Mouse (Mus musculus): ENCODE measurements around the gene Zmat3. TPM values are rescaled to one million over a fixed set of nuclear protein-coding genes. Genes with fewer than 3 reads are reported as not detected.

The Zmat3 gene
- total RNA-seq, 2 experiments from 2014 or later = 19.1 to 22.3 TPM

DNA sequence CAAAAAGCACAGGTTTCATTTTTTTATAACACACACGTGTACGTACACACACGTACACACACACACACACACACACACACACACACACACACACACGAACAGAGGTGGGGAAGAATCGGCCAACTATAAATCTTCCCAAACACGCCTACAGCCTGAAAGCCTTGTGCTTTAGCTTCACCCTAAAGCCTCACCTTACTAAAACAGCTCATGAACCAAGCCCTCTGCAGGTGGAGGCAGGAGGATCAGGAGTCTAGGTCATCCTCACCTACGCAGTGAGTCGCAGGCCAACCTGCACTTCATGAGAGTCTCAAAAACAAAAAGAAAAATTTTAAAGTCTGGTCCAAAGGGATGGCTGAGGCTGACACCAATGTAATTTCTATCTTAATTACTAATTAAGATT is 6.7 kb upstream of the Zmat3 start:
- no peak for DNase-seq

DNA sequence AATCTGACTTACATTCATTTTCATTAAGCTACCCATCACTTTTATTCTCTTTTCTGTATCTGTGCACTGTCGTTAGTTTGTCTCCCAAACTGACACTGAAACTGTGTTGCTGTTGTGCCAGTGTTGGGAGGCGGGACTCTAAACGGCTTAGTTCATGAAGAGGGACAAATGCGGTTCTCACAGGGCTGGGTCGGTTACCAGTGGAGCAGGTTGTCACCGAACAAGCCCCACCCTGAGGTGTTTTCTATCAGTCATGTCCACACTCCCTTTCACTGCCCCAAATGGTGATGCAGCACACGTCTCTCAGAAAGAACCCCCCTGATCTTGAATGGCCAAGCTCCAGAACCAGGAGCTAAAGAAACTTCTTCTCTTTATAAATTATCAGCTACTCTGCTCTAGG is 6.1 kb upstream of the Zmat3 start:
- DNase-seq = no peak

DNA sequence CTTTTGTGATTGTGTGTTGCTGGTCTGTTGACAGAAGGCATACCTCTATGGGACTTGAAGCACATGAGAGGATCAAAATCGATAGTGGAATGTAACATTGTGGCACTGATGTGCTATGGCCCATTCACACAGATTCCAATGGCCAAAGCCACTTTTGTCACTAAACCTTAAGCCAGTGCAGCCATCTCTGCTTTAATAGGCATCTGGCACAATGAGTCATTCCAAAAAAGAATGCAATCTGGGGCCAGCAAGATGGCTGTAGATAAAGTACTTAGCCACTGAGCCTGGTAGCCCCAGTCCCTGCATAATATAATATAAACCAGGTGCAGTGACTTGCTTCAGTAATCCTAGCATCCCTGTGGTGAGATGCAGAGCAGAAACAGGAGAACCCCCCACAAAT is 1.7 kb upstream of the Zmat3 start:
- DNase-seq = no peak

DNA sequence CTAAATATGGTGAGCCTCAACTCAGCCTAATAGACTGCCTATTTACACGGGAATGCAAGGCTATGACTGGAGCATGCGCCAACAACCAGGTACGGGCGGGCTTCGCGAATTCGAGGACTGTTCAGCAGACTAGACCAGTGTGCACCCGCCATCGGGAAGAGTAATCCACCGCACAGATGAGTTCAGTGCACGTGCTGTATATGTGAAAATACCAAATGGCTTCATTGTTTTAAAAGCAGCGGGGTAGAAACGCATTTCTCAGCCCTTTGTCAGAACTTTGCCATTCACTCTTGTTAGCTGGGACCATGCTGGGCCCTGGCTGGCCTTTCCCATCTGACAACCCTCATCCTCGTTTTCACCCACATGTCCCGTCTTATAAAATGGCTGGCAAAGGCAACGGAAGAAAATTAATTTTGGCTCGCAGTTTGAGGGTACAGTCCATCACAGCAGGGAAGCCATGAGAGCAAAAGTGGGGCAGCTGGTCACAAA is 476 bp upstream of the Zmat3 start:
- DNase-seq = no peak

DNA sequence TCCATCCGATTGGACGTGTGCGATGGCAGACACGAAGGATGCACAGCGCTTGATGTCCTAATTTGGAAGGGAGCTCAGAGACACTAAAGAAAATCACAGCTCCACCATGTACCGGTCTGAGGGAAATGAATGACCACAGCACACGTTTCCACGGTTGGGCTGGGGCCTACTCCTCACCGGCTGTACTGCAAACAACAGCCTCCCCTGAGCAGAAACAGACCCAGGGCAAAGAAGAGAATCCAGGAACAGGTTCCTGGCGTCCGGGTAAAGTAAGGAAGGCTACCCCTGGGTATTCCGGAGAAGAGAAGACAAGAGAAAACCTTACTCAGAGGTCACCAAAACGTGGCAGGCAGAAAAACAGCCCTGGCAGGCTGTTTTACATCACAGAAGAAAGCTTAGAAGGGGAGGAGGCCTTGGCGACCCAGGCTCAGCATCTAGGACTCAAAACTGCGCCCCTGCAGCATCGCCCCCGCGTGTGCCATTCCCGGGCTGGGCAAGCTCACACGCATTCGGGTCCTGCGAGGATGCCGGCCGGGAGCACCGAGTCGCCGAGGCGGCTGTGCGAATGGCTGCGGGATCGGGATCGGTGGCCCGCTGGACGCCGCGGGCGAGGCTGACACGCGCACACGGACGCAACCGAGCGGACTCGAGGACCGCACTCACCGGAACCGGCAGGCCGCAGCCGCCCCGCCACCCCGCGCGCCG is 821 bp downstream of the Zmat3 start:
- peak in 1 of 2 experiments; percentile 6 for DNase-seq

DNA sequence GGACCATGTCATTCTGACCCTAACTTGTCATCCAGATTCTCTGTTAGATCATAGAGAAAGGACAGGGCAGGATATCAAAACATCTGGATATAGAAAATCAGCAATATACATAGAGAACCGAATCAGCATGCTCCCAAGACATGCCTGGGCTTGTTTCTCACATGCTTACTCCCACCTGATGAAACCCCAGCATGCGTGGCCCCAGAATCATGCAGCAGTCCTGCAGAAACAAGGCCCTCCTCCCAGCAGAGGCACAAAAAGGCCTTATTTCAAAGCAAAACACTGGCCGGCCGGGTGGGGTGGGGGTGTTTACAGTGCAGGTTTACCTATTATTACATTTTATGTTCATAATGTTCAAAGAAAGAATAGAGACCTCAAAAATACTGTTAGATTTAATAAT is 1.6 kb downstream of the Zmat3 start:
- no peak for DNase-seq

DNA sequence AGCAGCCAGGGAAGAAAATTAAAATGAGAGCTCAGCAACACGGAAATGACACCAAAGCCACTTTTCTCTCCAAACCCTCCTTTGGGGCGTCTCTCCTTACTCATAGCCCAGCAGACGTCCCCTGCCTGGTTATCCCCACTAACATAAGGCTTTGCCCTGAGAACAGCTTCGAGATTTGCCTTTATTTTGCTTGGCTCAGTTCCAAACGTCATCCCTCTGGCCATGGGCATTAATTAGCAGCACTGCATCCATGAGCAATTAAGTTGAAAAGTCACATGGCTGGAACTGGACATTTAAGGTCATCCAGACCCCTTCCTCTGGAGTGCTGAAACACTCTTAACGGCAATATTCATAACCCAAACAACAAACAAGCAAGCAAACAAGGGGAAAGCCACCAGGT is 4.6 kb downstream of the Zmat3 start:
- DNase-seq = no peak

DNA sequence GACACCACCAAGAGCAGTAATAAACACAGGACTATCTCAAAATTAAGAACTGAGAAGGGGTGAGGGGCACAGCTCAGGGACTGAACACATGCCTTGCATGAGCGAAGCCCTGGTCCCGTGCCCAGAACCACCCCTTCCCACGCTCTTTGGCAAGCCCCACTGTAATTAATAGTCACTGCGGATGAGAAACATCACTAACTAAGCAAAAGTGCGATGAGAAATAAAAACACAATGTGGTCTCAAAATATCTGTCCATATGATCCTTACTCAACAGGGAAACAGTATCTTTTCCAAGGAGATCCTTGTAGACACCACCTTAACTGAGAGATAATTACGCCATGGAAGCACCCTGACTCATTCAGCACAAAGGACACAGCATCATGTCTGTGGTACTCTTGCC is 17.9 kb downstream of the Zmat3 start:
- no peak for DNase-seq

DNA sequence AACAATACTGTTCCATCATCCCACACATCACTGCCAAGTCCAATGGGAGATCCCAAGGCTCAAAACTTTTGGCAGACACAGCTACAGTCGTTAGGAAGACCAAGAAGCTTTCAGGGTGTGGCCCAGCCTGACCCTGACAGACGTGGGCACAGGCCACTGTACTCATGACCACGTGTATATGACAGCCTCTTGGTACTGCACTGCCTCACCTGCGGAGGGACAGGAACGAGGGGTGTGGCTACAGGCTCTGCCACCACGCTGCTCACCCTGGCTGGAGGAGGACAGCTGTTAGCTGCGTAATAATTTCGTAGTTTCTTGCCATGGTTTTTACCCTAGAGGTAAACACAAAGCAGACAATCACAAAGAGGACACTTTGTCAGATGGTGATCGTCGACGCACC is 20.6 kb downstream of the Zmat3 start:
- DNase-seq = no peak

DNA sequence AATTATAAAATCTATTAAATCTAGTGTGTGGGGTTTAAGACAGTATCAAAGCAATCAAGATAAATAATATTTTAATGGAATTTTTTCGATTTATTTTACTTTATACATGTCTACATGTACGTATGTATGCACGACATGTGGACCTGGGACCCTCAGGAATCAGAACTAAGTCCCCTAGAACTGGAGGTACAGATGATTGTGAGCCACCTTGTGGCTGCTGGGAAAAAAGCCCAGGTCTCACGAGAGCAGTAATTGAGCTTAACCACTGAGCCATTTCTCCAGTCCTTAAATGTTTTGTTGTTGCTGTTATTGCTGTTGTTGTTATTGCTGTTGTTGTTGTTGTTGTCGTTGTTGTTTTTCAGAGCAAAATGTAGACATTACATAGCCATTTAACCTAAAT is 21.0 kb downstream of the Zmat3 start:
- DNase-seq = no peak

DNA sequence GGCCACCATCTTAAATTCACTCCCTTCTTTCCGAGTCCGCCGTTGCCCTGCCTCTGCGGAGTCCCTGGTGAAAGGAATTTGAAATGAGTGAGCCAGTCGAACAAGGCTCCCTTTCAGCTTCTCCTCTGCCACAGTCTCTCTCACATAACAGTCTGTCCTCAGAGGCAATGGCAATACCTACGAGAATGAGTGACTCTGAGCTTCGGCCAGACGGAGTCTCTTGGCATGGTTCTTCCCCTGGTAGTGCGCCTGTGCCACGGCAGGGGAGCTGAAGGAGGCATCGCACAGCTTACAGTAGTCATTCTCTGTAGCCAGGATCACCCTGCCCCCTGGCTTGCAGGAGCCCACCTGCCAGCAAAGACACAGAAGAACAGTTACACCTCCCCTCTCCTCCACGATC is 22.4 kb downstream of the Zmat3 start:
- DNase-seq = no peak

DNA sequence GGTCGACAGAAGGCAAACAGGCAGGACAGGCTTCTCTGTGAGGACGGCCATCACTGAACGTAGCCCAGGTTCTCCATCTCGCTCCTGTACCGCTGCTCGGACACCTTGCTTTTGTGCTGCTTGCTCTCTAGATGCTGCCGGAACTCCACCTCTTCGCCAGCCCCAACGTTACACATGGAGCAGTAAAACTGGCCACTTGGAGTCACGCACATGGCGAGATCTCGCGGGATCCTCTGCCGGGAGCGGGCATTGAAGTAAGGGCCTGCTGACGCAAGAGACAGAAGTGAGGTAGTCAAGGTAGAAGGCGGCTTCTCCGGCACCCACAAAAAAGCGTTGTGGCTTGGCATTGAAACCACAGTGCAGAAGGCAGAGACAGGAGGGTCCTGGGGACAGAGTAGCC is 24.4 kb downstream of the Zmat3 start:
- DNase-seq = no peak

DNA sequence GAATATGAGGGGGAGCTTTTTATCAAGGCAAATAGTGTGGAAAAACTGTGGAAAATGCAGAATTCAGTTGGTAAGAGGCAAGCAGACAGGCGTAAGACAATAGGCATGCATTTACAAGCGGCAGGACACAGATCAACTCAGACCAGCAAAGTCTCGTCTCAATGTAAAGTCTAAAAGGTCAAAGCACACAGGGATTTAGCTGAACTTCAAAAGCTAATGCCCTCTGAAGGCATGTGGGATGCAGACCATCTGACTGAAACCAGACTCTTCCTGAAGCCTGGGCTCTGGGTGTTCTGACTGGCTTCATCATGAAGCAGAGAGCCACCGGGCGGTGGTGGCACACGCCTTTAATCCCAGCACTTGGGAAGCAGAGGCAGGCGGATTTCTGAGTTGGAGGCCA is 27.6 kb downstream of the Zmat3 start:
- no peak for DNase-seq

DNA sequence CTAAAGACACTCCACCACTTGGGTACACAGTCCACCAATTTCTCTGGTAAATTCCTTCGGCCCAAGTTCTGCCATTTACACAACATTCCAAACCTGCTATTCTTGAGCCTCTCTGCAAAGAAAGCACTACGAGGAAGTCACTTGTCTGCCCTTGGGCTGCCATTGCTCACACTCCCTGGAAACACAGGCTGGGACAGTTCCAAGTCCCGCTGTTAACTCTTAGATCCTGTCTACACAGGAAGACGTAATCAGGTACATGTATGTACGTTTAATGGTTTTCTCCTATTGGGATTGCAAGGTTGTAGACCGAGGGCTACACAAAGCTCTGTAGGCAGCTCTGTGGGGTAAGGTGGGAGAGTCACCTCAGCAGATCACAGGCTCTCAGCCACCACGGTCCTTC is 28.0 kb downstream of the Zmat3 start:
- peak; percentile 15 to 19 for DNase-seq

DNA sequence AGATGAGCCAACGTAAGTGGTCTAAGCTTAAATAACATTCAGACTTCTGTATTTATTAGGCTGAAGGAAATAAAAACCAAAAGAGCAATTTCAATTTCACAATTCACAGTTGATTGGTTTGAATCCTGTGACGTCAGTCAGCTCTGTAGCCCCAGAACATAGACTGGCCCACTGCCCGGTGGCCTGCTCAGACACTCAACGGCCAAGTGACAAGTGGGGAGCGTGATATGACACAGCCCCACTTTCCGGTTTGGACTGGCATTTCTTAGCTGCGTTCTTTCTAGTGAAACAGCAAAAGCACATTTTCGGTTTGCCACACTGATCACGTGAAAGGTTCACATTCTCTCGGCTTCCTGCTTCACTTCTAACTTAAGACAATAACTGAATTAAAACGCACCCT is 30.9 kb downstream of the Zmat3 start:
- peak in 1 of 2 experiments; percentile 19 for DNase-seq

DNA sequence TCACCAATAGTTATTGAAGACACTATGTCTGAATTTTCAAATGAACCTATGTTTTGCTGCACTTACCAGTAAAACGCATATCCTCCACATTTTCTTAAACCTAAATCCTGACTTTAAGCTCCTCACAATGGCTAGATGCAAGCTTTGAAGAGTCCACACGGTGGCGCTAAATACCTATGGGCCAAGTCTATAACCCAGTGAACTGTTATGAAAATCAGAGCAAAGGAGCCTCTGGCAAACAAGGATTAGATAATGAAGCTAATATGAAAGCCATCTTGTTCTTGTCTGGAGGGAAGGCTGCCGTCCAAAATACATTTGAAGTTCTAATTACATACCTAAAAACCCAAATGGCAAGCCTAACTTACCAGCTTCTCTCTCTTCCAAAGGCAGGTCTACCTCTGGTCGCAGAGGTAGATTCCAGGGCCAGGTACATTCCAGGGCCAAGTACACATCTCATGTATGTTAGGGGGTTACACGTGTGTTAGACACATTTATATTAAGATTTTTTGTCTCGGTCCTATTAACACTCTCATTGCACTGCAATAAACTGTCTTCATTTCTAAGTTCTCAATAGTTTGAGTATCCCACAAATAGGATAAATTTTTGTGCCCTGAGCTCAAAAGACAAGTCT is 32.2 kb downstream of the Zmat3 start:
- DNase-seq = peak; percentile 77

DNA sequence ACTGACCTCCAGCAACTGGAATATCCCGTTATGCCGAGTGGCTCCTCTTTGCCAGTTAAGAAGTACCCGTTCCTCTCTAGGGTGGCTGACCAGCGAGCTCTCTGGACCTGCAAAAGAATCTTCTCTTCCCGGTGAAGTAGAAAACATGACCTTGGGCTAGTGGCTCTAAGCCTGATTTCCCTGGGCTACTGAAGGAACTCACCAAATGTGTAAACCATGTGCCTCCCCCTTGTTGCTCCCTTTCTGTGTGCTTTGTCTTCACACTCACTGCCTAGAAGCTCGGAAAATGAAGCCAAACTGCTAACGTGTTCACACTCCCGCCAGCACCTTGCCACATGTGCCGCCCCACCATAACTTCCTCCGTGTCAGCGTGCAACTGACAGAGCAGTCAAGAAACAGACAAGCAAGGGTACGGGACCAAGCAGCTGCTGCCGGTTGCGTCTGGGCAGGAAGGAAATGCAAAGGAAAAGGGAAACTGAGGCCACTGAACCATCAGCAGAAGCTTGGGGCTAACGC is 47.9 kb downstream of the Zmat3 start:
- no peak for DNase-seq

DNA sequence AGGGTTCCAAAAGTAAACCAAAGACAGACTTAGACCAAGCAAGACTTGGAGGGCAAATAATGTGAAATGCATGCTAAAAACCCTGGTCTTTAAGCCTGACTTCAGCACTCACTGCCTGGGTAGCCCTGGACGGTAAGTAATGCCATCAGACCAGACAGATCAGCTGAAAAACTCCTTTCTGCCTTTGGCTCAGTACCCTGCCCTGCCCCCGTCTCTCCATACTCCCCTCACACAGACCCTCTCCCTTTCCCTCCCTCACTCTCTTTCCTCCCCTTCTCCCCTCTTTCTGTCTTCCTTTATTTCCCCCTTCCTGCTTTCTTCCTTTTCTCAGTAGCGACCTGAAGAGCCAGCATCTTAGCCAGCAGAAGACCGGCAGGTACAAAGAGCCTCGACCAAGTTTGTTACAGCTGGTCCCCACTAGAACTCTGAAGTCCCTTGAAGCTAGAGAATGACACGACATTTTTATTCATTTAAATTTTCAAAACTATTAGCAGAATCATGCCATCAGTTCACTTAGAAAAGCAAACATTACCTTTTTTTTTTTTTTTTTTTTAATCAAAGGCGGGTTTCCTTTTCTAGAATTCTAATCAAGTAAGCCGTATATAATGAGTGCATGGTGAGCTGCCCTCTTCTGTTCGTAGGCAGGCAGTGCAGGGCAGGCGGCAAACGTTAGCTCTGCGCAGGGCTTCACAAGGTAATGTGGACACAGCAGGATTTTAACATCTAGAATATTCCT is 48.5 kb downstream of the Zmat3 start:
- peak; percentile 46 to 58 for DNase-seq

DNA sequence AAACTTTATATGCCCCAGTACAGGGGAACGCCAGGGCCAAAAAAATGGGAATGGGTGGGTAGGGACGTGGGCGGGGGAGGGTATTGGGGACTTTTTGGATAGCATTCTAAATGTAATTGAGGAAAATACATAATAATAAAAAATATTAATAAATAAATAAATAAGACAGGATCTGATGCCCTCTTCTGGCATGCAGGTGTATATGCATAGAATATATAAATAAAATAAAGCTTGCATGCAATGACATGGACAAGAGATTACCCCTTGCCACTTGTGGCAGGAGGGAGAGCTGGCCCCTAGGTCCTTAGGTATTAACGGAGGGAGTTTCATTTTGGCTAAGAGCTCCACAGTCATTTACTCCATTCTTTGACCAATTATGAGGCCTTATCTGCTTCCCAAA is 51.1 kb downstream of the Zmat3 start:
- no peak for DNase-seq

DNA sequence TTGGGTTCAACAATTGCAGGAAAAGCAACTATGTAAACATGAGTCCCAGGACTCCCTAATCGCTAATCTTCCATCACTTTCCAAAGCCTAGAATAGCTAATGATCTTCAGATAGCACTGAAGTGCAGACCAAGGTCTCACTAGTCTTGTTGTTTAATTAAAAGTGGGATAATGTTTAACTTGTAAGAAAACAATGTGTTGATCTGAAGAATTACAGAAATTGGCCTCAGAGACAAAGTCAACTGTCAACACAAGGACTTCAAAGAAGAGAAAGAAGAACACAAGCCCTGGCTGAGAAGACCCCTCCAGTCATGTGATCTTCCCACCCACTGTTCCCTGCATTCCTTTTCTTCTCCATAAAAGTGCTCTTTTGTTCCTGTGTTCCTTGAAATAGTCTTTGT is 61.6 kb downstream of the Zmat3 start:
- DNase-seq = no peak

DNA sequence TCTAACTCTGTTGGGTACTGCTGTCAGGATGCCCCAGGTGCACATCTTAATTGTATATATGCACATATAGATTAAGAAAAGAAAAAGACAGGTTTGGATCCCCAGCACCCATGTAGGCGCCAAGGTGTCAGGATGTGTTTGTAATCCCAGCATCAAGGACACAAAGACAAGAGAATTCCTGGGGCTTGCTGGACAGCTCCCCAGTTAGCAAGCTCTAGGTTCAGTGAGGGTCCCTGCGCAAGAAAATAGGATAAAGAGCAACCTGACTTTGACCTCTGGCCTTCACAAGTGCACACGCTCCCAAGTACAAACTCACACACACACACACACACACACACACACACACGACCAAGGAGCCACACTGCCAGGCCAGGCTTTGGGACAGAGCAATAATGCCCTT is 73.8 kb downstream of the Zmat3 start:
- DNase-seq = no peak
